Mouse (Mus musculus) heart, adult 2 months (tissue): ENCODE results near the gene Nrp1. TPM values are rescaled to one million over a fixed set of nuclear protein-coding genes. Genes with fewer than 3 reads are reported as not detected.

Experiments
- DNase-seq, 2 experiments: peaks; one replicate each; pipeline ENCODE4 v3.0.0; 2021
- H3K27ac ChIP-seq: fragments of 200-600 bp; 2 replicates; pipeline ENCODE4 v1.8.1; 2022
- H3K27me3 ChIP-seq: fragments of 200-500 bp; 2 replicates; pipeline ENCODE4 v1.6.1; 2012; ENCODE audit warnings: mild to moderate bottlenecking, low read length, inconsistent platforms, mixed read lengths; ENCODE audit not compliant: control insufficient read depth, insufficient read depth
- H3K36me3 ChIP-seq: fragments of 200-500 bp; 2 replicates; pipeline ENCODE4 v1.6.1; 2012; ENCODE audit warnings: low read length, inconsistent platforms; ENCODE audit not compliant: control insufficient read depth, insufficient read depth
- H3K4me1 ChIP-seq: fragments of 200-500 bp; 2 replicates; pipeline ENCODE4 v1.6.1; 2011; ENCODE audit warnings: low read length; ENCODE audit not compliant: control insufficient read depth, insufficient read depth
- H3K4me3 ChIP-seq: fragments of 200-600 bp; 2 replicates; pipeline ENCODE4 v1.8.1; 2022
- H3K79me2 ChIP-seq: fragments of 200-500 bp; replicated peaks from 2 replicates; pipeline ENCODE4 v1.6.1; 2012; ENCODE audit warnings: mild to moderate bottlenecking, inconsistent platforms, low read length, moderate library complexity, mixed read lengths; ENCODE audit not compliant: control insufficient read depth, insufficient read depth
- H3K9ac ChIP-seq: fragments of 200-500 bp; 2 replicates; pipeline ENCODE4 v1.6.1; 2012; ENCODE audit warnings: low read depth, mild to moderate bottlenecking, control low read depth, inconsistent platforms, low read length, mixed read lengths
- CTCF ChIP-seq: fragments of 200-600 bp; IDR thresholded peaks from 2 replicates; pipeline ENCODE4 v1.8.1; 2022; ENCODE audit warnings: antibody characterized with exemption, mild to moderate bottlenecking, moderate library complexity
- EP300 ChIP-seq: fragments of 200-500 bp; IDR thresholded peaks from 2 replicates; pipeline ENCODE4 v1.6.1; 2011; ENCODE audit warnings: low read depth, low read length, control low read depth; ENCODE audit not compliant: insufficient read depth
- POLR2A ChIP-seq: fragments of 200-500 bp; IDR thresholded peaks from 2 replicates; pipeline ENCODE4 v1.6.1; 2011; ENCODE audit warnings: mild to moderate bottlenecking, low read depth, low read length, control low read depth; ENCODE audit not compliant: insufficient read depth
- WGBS: fragments of 180-500 bp; shearing (Covaris S2); methylation state at CpG from one replicate; pipeline ENCODE4 v1.1.7; 2018; 5-methylcytosine and 5-hydroxymethylcytosine counted together
- intact Hi-C: fragments of 180-260 bp; cut with DNase I; formaldehyde crosslinking; loops from one replicate; pipeline ENCODE4 v1.15.1; 2025
- polyA plus RNA-seq: library from polyadenylated mRNA; depleted of rRNA; stranded (reverse); fragments of >200 nt; gene quantifications from 2 replicates; pipeline ENCODE4 v1.2.3, GENCODE M21; 2012
- total RNA-seq, 2 experiments: library from RNA; stranded (reverse); gene quantifications; 2 replicates each; pipeline ENCODE4 v1.2.3; 2021

Gene Nrp1
- total and polyA plus RNA-seq, 3 experiments = 64.5 to 115 (median 115) TPM

DNA sequence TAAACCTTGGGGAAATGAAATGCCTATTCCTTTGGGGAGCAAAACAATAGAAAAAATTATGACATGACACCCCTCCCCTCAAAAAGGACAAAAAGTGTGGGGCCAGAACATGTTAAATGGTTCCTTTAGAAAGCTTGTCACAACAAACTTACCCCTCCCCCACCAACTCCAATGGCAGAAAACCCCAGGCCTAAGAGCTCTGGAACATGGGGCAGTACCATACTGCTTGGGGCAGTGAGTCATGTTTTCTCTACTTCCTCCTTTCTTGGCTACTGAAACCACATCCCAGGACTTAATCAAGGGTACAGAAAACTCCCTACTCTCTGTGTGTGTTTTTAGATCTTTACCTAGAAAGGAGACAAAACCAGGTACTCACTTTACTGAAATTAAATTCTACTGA lies 147.5 kb downstream of the Nrp1 start:
- TF ChIP-seq CTCF = no peak
- no peak for TF ChIP-seq EP300
- H3K36me3 ChIP-seq = peaks cover 24% of the 10 kb centered on the region
- intact Hi-C loops = no loop called here
- H3K9ac ChIP-seq = no peak overlapping the region
- DNase-seq = no peak
- no peaks in the 10 kb centered on the region for H3K79me2 ChIP-seq
- peaks cover 4% of the 10 kb centered on the region for H3K4me1 ChIP-seq
- H3K27me3 ChIP-seq = no peaks in the 10 kb centered on the region
- H3K4me3 ChIP-seq = no peak overlapping the region
- H3K27ac ChIP-seq = no peak overlapping the region

DNA sequence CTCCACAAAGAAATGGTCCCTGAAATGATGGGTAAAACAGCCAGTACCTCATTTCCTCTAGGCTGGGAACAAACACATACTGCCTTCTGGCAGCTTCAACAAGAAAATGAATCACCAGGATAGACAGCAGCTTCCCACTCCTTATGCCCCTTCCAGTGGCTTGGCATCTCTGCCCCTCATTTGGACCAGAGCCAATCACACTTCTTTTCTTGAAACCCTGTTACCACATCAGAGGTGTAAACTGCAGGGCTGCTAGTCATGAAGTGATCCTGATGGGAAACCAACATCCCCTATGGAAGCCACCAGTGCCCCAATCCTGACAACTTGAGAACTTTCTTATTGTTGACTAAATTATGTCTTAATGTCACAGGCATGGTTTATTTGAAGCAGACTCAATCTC lies 150.3 kb downstream of the Nrp1 start:
- peaks cover 4% of the 10 kb centered on the region for H3K4me1 ChIP-seq
- H3K27me3 ChIP-seq = no peaks in the 10 kb centered on the region
- TF ChIP-seq POLR2A (no peak), CTCF (no peak), EP300 (no peak)
- DNase-seq = no peak
- peaks cover 18% of the 10 kb centered on the region for H3K36me3 ChIP-seq
- no peak overlapping the region for H3K4me3 ChIP-seq
- H3K79me2 ChIP-seq = no peaks in the 10 kb centered on the region
- no peak overlapping the region for H3K9ac ChIP-seq
- H3K27ac ChIP-seq = no peak overlapping the region
- intact Hi-C loops = no loop called here

DNA sequence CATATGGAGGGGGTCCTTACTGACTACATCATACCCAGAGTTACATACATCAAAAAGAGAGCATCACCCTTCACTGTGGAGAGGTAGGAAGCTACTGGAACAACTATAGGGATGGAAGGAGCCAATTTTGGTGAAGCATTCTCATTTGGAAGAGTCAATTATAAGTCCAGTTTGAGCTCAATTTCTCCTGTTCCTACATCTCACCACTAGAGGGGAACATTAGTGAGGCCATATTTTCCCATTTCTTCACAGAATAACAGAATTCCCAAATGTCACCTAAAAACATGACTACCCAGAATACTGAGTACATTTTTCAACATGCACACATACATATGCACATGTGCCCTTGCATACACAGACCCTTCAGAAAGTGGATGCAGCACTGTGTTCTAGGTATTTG lies 152.6 kb downstream of the Nrp1 start:
- no peak overlapping the region for H3K27ac ChIP-seq
- TF ChIP-seq CTCF (peak; percentile 55), POLR2A (no peak)
- DNase-seq = no peak
- peaks cover 7% of the 10 kb centered on the region; the same call in 1 of the 2 replicates for H3K36me3 ChIP-seq
- peaks cover 2% of the 10 kb centered on the region for H3K4me1 ChIP-seq
- H3K4me3 ChIP-seq = no peak overlapping the region
- H3K27me3 ChIP-seq = no peaks in the 10 kb centered on the region
- intact Hi-C loops = no loop called here
- no peak overlapping the region for H3K9ac ChIP-seq
- no peaks in the 10 kb centered on the region for H3K79me2 ChIP-seq

DNA sequence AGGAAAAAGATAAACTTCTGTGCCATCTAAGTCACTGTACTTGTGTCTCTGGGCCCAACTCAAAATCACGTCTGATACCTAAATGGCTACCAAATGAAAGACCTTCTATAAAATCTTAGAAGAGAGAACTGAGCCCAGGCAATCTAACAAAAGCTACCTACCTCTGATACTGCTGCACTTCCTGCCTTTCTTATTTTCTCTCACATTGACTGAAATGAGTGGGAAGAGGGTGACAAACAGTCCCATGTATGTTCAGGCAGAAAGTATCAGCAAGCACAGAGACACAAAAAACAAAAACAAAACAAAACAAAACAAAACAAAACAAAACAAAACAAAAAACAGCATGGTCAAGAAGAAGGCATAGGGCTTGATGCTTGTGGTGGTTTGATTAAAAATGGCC lies 153.3 kb downstream of the Nrp1 start:
- WGBS = 93% methylated on average over 1 of the region's 1 CpGs

DNA sequence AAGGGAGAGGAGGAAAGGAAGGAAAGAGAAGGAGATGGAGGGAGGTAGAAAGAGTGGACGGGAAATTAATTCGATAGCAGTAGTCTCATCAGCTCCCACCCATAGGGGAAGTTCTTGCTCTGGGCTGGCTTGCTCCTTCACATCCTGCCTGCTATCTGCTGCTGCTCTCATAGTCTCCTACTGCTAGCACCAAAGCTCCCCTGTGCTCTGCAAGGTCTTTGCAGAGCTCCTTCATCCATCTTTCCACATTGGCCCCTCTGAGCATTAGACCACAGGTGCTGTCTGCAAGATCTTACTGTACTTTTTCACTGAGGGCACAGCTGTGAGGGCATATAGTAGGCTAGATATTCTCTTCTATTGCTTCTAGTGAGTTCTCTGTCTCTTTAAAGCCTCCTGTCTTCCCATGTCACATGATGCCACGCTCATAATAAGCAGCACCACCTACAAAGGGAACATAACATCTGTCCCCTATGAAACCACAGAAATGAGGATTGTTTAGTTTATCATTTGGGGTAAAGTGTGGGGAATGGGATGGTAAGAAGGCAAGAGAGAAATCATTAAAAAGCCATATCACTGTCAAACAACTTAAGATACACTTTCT lies 158.5 kb downstream of the Nrp1 start:
- no peaks in the 10 kb centered on the region for H3K79me2 ChIP-seq
- H3K9ac ChIP-seq = no peak overlapping the region
- no peaks in the 10 kb centered on the region for H3K27me3 ChIP-seq
- H3K4me3 ChIP-seq = no peak overlapping the region
- no peaks in the 10 kb centered on the region for H3K36me3 ChIP-seq
- DNase-seq = no peak
- 56% methylated on average over 3 of the region's 3 CpGs for WGBS
- intact Hi-C loops = no loop called here
- H3K27ac ChIP-seq = no peak overlapping the region
- no peaks in the 10 kb centered on the region for H3K4me1 ChIP-seq
- TF ChIP-seq POLR2A (no peak), CTCF (no peak), EP300 (no peak)

More for the DNA sequence above, 153.3 kb downstream of the Nrp1 start:
- H3K9ac ChIP-seq = no peak overlapping the region
- no peaks in the 10 kb centered on the region for H3K27me3 ChIP-seq
- no peak for DNase-seq
- peaks cover 7% of the 10 kb centered on the region; the same call in 1 of the 2 replicates for H3K36me3 ChIP-seq
- intact Hi-C loops = no loop called here
- no peak for TF ChIP-seq CTCF
- H3K27ac ChIP-seq = no peak overlapping the region
- H3K4me3 ChIP-seq = no peak overlapping the region
- H3K4me1 ChIP-seq = peaks cover 2% of the 10 kb centered on the region
- no peaks in the 10 kb centered on the region for H3K79me2 ChIP-seq

DNA sequence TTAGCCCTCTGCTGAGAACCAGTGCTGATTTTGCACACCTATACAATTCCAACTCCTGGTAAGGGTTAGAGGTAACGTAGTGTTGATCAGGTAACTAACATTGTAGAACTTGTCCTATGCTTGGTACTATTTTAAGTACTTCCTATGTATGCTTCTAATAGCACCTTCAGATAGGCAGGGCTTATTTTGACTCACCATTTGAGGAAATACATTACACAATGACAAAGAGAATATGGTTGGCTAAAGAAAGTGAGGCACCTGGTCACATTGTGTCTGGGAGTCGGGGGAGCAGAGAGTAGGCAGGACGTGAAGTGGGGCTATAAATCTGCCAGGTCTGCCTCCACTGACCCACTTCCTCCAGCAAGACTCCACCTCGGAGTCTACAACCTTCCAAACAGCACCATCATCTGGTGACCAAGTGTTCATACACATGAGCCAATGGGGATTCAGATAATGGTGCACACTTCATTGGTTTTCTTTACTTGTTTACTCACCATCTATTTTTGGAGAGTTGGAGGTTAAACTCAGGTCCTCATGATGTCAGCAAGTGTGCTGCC lies 159.2 kb downstream of the Nrp1 start:
- 65% methylated on average over 4 of the region's 4 CpGs for WGBS
- intact Hi-C loops = no loop called here
- no peaks in the 10 kb centered on the region for H3K79me2 ChIP-seq
- H3K4me3 ChIP-seq = no peak overlapping the region
- H3K9ac ChIP-seq = no peak overlapping the region
- no peaks in the 10 kb centered on the region for H3K27me3 ChIP-seq
- no peak for DNase-seq
- H3K36me3 ChIP-seq = no peaks in the 10 kb centered on the region
- no peak overlapping the region for H3K27ac ChIP-seq
- no peaks in the 10 kb centered on the region for H3K4me1 ChIP-seq
- TF ChIP-seq POLR2A = no peak
- TF ChIP-seq CTCF = peak; percentile 20; the same call in 1 of the 2 replicates

DNA sequence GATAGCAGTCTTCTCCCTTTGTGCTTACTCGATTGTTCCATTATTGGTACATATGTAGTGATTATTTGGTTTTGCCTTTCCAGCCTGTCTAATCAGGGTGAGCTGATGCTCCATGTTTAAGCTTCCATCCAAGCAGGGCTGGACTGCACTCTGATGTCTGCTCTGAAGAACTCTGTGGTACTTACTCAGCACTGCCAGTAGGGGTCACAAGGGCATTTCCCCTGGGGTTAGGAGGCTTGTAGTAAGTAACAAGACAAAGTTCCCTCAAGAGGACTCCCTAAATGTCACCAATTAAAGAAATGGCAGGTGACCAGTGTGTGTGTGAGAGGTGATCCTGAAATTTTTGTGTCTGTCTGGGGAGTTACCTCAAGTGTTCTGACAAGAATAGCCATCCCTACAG lies 161.0 kb downstream of the Nrp1 start:
- H3K4me3 ChIP-seq = no peak overlapping the region
- H3K9ac ChIP-seq = no peak overlapping the region
- H3K79me2 ChIP-seq = no peaks in the 10 kb centered on the region
- intact Hi-C loops = no loop called here
- no peaks in the 10 kb centered on the region for H3K36me3 ChIP-seq
- no peak overlapping the region for H3K27ac ChIP-seq
- 73% methylated on average over 1 of the region's 1 CpGs for WGBS
- DNase-seq = peak in 1 of 2 experiments; percentile 26
- no peaks in the 10 kb centered on the region for H3K27me3 ChIP-seq
- TF ChIP-seq CTCF (peak; percentile 70), EP300 (no peak), POLR2A (no peak)
- no peaks in the 10 kb centered on the region for H3K4me1 ChIP-seq
